Mouse (Mus musculus) gastrocnemius, postnatal 25 days (tissue): ENCODE data around the gene Gm7903. TPM values are rescaled to one million over a fixed set of nuclear protein-coding genes. Genes with fewer than 3 reads are reported as not detected.
"Not testable (repeated sequence)": the region's sequence is repeated elsewhere in the genome, so short reads cannot be mapped to it uniquely, and the experiment has no call there.

ENCODE experiments used
- DNase-seq: peaks from one replicate; pipeline ENCODE4 v3.0.0; 2022
- long read RNA-seq, 2 experiments: library from polyadenylated mRNA; stranded (forward); transcript quantifications; one replicate each; pipeline ENCODE4 v2.0.0; 2021
- total RNA-seq, 2 experiments: library from RNA; stranded (reverse); gene quantifications; 1 replicate in 1 of 2; 2 replicates in 1 of 2; pipeline ENCODE4 v1.2.3; 2021

Gene Gm7903
- total RNA-seq: not detected
- long read RNA-seq, experiment 1: 0 reads
- long read RNA-seq, experiment 2: 0 reads

DNA sequence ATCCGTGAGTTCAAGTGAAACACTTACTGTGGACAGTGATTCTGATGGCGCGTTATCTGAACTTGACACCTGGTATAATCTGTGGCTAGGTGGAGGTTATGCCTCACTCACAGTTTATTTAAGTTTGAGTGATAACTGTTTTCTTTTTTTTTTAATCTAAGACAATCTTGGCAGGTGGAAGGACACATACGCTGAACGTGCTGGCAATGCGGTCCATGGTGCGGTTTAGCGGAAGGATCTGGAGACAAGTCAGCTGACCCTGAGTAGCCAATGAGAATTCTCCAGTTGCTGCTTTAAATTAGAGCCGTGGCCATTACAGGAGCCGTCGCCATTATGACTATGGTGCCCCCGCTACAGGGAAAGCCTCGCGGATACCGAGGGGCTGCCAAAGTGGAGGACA lies at the start of gene Gm7903:
Gene Gm7903, plus strand, starts transcription at position 301 of the 400 bp plus-strand sequence.
- not testable (repeated sequence) for DNase-seq

DNA sequence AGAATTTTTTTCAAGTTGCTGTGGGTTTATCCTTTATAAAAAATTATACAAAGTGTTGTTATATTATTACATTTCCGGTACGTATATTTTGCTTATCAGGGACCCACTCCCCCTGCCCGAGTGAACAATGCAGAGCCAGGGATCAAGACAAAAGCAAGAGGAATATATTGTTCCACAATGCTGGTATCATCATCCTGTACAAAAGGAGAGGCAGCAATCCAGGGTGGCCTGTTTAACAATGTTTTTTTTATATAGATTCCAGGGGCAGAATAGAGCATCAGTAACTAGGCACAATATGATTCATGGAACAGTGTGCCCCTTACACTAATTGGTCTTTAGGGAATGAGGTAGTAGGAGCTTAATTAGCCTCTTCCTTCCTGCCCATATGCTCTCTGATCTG lies 30.1 kb upstream of the Gm7903 start:
- DNase-seq: not testable (repeated sequence)

DNA sequence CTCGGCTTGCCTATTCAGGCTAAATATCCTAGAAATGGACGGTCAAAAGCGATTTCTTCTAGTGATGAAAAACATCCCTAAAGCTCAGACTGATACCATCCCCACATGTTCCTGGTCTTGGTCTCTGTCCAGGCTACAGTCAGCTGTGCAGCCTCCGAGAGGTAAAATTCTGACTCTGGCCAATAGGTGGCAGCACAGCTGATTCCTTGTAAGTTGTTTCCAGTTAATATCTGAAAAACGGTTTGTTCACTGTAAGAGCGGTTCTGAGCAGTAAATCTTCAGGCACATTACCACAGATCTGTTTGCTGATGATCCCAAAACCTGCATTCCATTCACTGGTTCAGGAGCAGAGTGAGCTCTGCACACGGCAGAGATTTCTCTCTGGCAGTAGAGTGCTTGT lies 12.4 kb upstream of the Gm7903 start:
- DNase-seq: not testable (repeated sequence)

DNA sequence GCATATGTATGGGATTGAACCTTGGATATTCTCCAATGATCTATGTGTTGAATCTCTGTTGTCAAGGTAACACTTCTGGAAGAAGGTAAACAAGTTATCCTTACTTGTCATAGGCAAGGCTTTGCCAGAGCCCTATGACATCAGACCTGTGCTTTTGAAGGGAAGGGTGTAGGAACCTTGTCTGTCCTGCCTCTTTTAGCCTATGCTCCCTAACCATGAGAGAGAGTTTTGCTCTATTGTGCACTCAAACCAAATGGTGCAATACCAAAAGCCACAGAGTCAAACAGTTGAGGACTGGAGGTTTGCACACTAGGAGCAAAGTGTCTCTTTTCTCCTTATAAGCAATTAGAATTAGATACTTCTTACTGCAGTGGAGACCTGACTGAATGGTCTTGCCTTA lies 11.8 kb upstream of the Gm7903 start:
- not testable (repeated sequence) for DNase-seq

DNA sequence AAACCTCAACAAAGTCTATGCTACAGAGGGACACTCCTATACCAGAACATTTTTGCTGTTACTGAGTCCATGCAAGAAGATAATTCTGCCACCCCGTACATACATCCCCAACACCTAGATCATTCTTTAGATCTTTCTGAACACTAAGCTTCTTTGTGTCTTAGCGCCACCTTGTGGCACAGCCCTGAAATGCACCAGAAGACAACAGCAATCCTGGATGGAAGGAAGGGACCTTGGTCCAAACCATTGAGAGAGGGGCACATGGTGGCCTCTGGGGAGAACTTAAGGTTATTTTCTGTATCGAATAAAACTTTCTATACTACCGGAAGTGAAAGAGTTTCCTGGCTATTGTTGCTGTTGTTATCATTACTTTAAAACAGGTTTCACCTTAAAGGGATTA lies 11.2 kb upstream of the Gm7903 start:
- not testable (repeated sequence) for DNase-seq

DNA sequence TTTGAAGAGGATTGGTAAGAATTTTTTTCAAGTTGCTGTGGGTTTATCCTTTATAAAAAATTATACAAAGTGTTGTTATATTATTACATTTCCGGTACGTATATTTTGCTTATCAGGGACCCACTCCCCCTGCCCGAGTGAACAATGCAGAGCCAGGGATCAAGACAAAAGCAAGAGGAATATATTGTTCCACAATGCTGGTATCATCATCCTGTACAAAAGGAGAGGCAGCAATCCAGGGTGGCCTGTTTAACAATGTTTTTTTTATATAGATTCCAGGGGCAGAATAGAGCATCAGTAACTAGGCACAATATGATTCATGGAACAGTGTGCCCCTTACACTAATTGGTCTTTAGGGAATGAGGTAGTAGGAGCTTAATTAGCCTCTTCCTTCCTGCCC lies 30.5 kb downstream of the Gm7903 start:
- DNase-seq: not testable (repeated sequence)

DNA sequence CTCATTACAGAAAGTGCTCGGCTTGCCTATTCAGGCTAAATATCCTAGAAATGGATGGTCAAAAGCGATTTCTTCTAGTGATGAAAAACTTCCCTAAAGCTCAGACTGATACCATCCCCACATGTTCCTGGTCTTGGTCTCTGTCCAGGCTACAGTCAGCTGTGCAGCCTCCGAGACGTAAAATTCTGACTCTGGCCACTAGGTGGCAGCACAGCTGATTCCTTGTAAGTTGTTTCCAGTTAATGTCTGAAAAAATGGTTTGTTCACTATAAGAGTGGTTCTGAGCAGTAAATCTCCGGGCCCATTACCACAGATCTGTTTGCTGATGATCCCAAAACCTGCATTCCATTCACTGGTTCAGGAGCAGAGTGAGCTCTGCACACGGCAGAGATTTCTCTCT lies 48.3 kb downstream of the Gm7903 start:
- DNase-seq: not testable (repeated sequence)

DNA sequence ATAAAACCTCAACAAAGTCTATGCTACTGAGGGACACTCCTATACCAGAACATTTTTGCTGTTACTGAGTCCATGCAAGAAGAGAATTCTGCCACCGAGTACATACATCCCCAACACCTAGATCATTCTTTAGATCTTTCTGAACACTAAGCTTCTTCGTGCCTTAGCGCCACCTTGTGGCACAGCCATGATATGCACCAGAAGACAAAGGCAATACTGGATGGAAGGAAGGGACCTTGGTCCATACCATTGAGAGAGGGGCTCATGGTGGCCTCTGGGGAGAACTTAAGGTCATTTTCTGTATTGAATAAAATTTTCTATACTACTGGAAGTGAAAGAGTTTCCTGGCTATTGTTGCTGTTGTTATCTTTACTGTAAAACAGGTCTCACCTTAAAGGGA lies 49.5 kb downstream of the Gm7903 start:
- DNase-seq: not testable (repeated sequence)

Other genes starting within 250 kb of the Gm7903 start
- gene Tceal6, start 223.1 kb upstream of the Gm7903 start, total RNA-seq: under 1 TPM in 1 of 2 experiments, not detected in 1; 0.64 TPM
- not detected for gene Pramel3, start 131.5 kb upstream of the Gm7903 start, total RNA-seq
- gene Gm5128, start 60.6 kb upstream of the Gm7903 start, total RNA-seq: not detected
- gene AV320801, start 60.8 kb downstream of the Gm7903 start, total RNA-seq: not detected
- gene Nxf7, start 164.9 kb downstream of the Gm7903 start, total RNA-seq: not detected
- not detected for gene Prame, start 193.9 kb downstream of the Gm7903 start, total RNA-seq